Mouse (Mus musculus) midbrain, embryonic 16.5 days (tissue): ENCODE measurements at regions not wholly inside any gene's neighbourhood (a gene's known extent, or its start where the extent isn't known, plus 50 kb on each side); places are given as distances from the start of the nearest gene placed in this dataset.

Experiments
- ATAC-seq: fragments of 200-750 bp; cut with Nextera tagmentation; 2 replicates; pipeline ENCODE4 v1.8.0; 2017; ENCODE audit warnings: moderate TSS enrichment
- H3K27ac ChIP-seq: fragments of 300-500 bp; sonication (generic); 2 replicates; pipeline ENCODE4 v1.5.1; 2014; ENCODE audit warnings: mild to moderate bottlenecking, low read length, mixed read lengths
- H3K27me3 ChIP-seq: fragments of 300-500 bp; sonication (generic); 2 replicates; pipeline ENCODE4 v1.6.1; 2014; ENCODE audit warnings: low read depth, low read length, mixed read lengths; ENCODE audit not compliant: control insufficient read depth, insufficient read depth
- H3K36me3 ChIP-seq: fragments of 300-500 bp; sonication (generic); 2 replicates; pipeline ENCODE4 v1.6.1; 2014; ENCODE audit warnings: mild to moderate bottlenecking, low read length, moderate library complexity, mixed read lengths; ENCODE audit not compliant: control insufficient read depth, insufficient read depth
- H3K4me1 ChIP-seq: fragments of 300-500 bp; sonication (generic); 2 replicates; pipeline ENCODE4 v1.6.1; 2014; ENCODE audit warnings: mild to moderate bottlenecking, low read length, mixed read lengths; ENCODE audit not compliant: control insufficient read depth, insufficient read depth
- H3K4me2 ChIP-seq: fragments of 300-500 bp; sonication (generic); 2 replicates; pipeline ENCODE4 v1.6.1; 2014; ENCODE audit warnings: mild to moderate bottlenecking, low read length, mixed read lengths
- H3K4me3 ChIP-seq: fragments of 300-500 bp; sonication (generic); 2 replicates; pipeline ENCODE4 v1.5.1; 2014; ENCODE audit warnings: low read depth, mild to moderate bottlenecking, low read length, moderate library complexity, mixed read lengths
- H3K9ac ChIP-seq: fragments of 300-500 bp; sonication (generic); 2 replicates; pipeline ENCODE4 v1.6.1; 2014; ENCODE audit warnings: low read depth, low read length, mixed read lengths
- H3K9me3 ChIP-seq: fragments of 300-500 bp; sonication (generic); replicated peaks from 2 replicates; pipeline ENCODE4 v1.6.1; 2014; ENCODE audit warnings: mild to moderate bottlenecking, low read length, mixed read lengths; ENCODE audit not compliant: control insufficient read depth, poor library complexity, severe bottlenecking
- WGBS: fragments of 180-500 bp; shearing (Covaris S2); extraction: QIAGEN DNeasy Blood & Tissue Kit; methylation state at CpG from one replicate; pipeline ENCODE4 v1.1.7; 2014; 5-methylcytosine and 5-hydroxymethylcytosine counted together

- H3K4me1 ChIP-seq, result no peaks in the 10 kb centered on the region
- no peak overlapping the region for H3K4me3 ChIP-seq
- H3K27me3 ChIP-seq, result no peaks in the 10 kb centered on the region
- no peak overlapping the region for H3K4me2 ChIP-seq
- no peak overlapping the region for H3K27ac ChIP-seq
- no peak for ATAC-seq
- H3K9me3 ChIP-seq, result no peaks in the 10 kb centered on the region
- H3K9ac ChIP-seq, result no peak overlapping the region
- 39% methylated on average over 2 of the region's 2 CpGs for WGBS
- H3K36me3 ChIP-seq, result no peaks in the 10 kb centered on the region
Observed at GRCm38 (mm10) chr14:55301996-55302395, 80.2 kb downstream of the Dhrs2 start.

DNA sequence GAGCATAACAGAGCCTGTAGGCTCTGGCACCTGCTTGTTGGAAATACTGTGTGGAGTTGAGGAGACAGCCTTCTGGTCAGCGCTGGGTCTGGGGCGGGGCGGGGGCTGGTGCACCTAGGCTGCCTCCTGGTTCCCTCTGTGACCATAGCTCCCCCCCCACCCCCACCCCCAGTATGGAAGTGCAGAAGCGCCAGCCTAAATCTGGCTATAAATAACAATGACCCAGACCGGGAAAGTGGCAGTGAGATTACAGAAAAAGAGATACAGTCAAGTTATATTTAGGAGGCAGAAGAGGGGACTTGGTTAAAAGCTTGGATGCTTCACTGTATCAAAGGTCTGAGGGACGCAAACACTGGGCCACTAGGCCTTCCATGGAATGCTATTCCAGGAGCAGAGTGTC, 91.8 kb downstream of the Dhrs2 start:
- no peak overlapping the region for H3K4me3 ChIP-seq
- no peak overlapping the region for H3K4me2 ChIP-seq
- H3K9me3 ChIP-seq, result no peaks in the 10 kb centered on the region
- H3K9ac ChIP-seq, result no peak overlapping the region
- H3K36me3 ChIP-seq, result no peaks in the 10 kb centered on the region
- no peak for ATAC-seq
- H3K4me1 ChIP-seq, result no peaks in the 10 kb centered on the region
- no peak overlapping the region for H3K27ac ChIP-seq
- 79% methylated on average over 6 of the region's 6 CpGs for WGBS
- H3K27me3 ChIP-seq, result no peaks in the 10 kb centered on the region

DNA sequence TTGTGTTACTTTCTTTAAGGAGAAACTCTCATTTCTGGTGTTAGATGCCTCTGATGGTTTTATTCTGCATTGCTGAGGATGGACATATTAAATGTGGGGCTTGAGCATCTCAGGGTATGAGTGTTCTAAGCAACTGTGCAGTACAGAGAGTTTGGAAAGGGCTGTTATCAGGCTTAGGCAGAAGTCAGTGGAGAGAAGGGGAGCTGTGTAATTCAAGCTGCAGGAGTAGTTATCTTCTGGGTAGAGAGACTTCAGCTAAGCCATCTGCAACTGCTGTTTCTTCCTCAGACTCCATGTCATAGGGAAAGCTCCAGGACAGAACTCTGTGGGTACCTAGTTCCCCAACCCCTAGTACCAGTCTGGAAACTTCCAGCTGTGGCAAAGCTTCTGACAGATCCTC, 102.1 kb downstream of the Dhrs2 start:
- Histone ChIP-seq H3K36me3 (no peaks in the 10 kb centered on the region), H3K4me2 (no peak overlapping the region), H3K9me3 (no peaks in the 10 kb centered on the region), H3K4me3 (no peak overlapping the region), H3K27me3 (no peaks in the 10 kb centered on the region), H3K9ac (no peak overlapping the region), H3K27ac (no peak overlapping the region), H3K4me1 (no peaks in the 10 kb centered on the region)
- ATAC-seq, result no peak

- 64% methylated on average over 3 of the region's 3 CpGs for WGBS
- Histone ChIP-seq H3K36me3 (no peaks in the 10 kb centered on the region), H3K9me3 (no peaks in the 10 kb centered on the region), H3K27ac (no peak overlapping the region), H3K9ac (no peak overlapping the region), H3K27me3 (no peaks in the 10 kb centered on the region), H3K4me1 (no peaks in the 10 kb centered on the region), H3K4me3 (no peak overlapping the region), H3K4me2 (no peak overlapping the region)
- ATAC-seq, result no peak
Observed at GRCm38 (mm10) chr14:55324335-55324734, 102.5 kb downstream of the Dhrs2 start.

- Histone ChIP-seq H3K36me3 (no peaks in the 10 kb centered on the region), H3K4me1 (peaks cover 4% of the 10 kb centered on the region; the same call in 1 of the 2 replicates), H3K4me3 (no peak overlapping the region), H3K9ac (no peak overlapping the region), H3K27ac (no peak overlapping the region), H3K27me3 (no peaks in the 10 kb centered on the region), H3K4me2 (no peak overlapping the region), H3K9me3 (no peaks in the 10 kb centered on the region)
- ATAC-seq, result no peak
- WGBS, result 64% methylated on average over 3 of the region's 3 CpGs
Observed at GRCm38 (mm10) chr14:55333812-55334211, 112.0 kb downstream of the Dhrs2 start.

- no peaks in the 10 kb centered on the region for H3K27me3 ChIP-seq
- no peaks in the 10 kb centered on the region for H3K36me3 ChIP-seq
- H3K4me1 ChIP-seq, result peaks cover 8% of the 10 kb centered on the region
- no peak for ATAC-seq
- WGBS, result 91% methylated on average over 7 of the region's 7 CpGs
- H3K4me3 ChIP-seq, result no peak overlapping the region
- H3K27ac ChIP-seq, result no peak overlapping the region
- H3K9ac ChIP-seq, result no peak overlapping the region
- H3K9me3 ChIP-seq, result no peaks in the 10 kb centered on the region
- no peak overlapping the region for H3K4me2 ChIP-seq
Observed at GRCm38 (mm10) chr14:55334305-55334704, 112.5 kb downstream of the Dhrs2 start.

- Histone ChIP-seq H3K36me3 (no peaks in the 10 kb centered on the region), H3K27me3 (no peaks in the 10 kb centered on the region), H3K9ac (no peak overlapping the region), H3K27ac (no peak overlapping the region), H3K4me1 (peaks cover 9% of the 10 kb centered on the region), H3K4me3 (no peak overlapping the region), H3K4me2 (no peak overlapping the region; the same call in 1 of the 2 replicates), H3K9me3 (no peaks in the 10 kb centered on the region)
- 81% methylated on average over 1 of the region's 1 CpGs for WGBS
- ATAC-seq, result no peak
Observed at GRCm38 (mm10) chr14:55335586-55335985, 113.8 kb downstream of the Dhrs2 start.

- Histone ChIP-seq H3K4me3 (no peak overlapping the region), H3K9ac (no peak overlapping the region), H3K27me3 (no peaks in the 10 kb centered on the region), H3K4me1 (peaks cover 9% of the 10 kb centered on the region), H3K4me2 (no peak overlapping the region), H3K9me3 (no peaks in the 10 kb centered on the region), H3K36me3 (no peaks in the 10 kb centered on the region), H3K27ac (no peak overlapping the region)
- WGBS, result 18% methylated on average over 5 of the region's 5 CpGs
- no peak for ATAC-seq
Observed at GRCm38 (mm10) chr14:55336451-55337195, 114.8 kb downstream of the Dhrs2 start.

DNA sequence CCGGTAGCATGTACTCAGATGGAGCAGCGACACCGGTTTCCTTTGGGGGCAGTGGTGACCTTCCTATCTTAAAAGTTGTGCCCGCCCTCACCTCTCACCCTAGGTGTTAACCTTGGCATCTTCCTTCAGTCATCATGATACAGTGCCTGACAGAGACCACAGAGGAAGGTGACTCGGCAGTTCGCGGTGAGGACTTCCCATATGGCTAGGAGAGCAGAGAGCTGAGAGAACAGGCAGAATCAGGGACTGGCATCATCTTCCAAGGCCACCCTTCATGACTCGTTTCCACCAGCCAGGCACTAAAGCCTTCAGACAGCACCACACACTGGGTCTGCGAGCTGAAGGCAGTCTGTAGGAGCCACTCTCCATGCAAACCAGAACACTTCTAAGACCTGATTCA, 116.2 kb downstream of the Dhrs2 start:
- Histone ChIP-seq H3K27ac (peak overlapping the region; percentile 47; the same call in 1 of the 2 replicates), H3K9me3 (no peaks in the 10 kb centered on the region), H3K4me3 (no peak overlapping the region), H3K9ac (no peak overlapping the region), H3K4me1 (peaks cover 9% of the 10 kb centered on the region), H3K27me3 (no peaks in the 10 kb centered on the region), H3K36me3 (no peaks in the 10 kb centered on the region), H3K4me2 (no peak overlapping the region)
- WGBS, result 78% methylated on average over 9 of the region's 9 CpGs
- ATAC-seq, result no peak
